Mouse (Mus musculus) left cerebral cortex, postnatal 14 days (tissue): Measurements from ENCODE around the gene Rpl23. TPM values are rescaled to one million over a fixed set of nuclear protein-coding genes. Genes with fewer than 3 reads are reported as not detected.

Experiments
- DNase-seq, 2 experiments: peaks; one replicate each; pipeline ENCODE4 v3.0.0; 2021 to 2022; ENCODE audit warnings: low spot score in 2 of 2, mixed read lengths in 1 of 2
- intact Hi-C: fragments of 180-260 bp; cut with DNase I; formaldehyde crosslinking; loops from one replicate; pipeline ENCODE4 v1.15.1; 2025
- long read RNA-seq, 2 experiments: library from polyadenylated mRNA; stranded (forward); transcript quantifications; one replicate each; pipeline ENCODE4 v2.0.0; 2021
- total RNA-seq, 2 experiments: library from RNA; stranded (reverse); gene quantifications; 2 replicates each; pipeline ENCODE4 v1.2.3; 2021

Rpl23 gene
- total RNA-seq: 100 to 1,000 TPM; 342 to 343 TPM
- long read RNA-seq, experiment 1, transcript Rpl23-201 (5 exons, 1,059 nt): major isoform, 100 of 114 reads
- long read RNA-seq, experiment 1, transcript Rpl23-203 (2 exons, 480 nt): minor isoform, 7 of 114 reads
- long read RNA-seq, experiment 1, partial matches to known transcripts: 7 of 114 reads
- long read RNA-seq, experiment 1, other reads (novel, unspliced or antisense): 0 of 114 reads
- long read RNA-seq, experiment 2, transcript Rpl23-201 (5 exons, 1,059 nt): major isoform, 57 of 66 reads
- long read RNA-seq, experiment 2, partial matches to known transcripts: 5 of 66 reads
- long read RNA-seq, experiment 2, other reads (novel, unspliced or antisense): 0 of 66 reads

- intact Hi-C loops: no loop called here
- DNase-seq: peak; percentile 99 to 100
These were observed at the start of gene Rpl23 for GRCm38 (mm10) chr11:97781832-97782563. Gene Rpl23 (minus strand): TSS chr11:97782437.

DNA sequence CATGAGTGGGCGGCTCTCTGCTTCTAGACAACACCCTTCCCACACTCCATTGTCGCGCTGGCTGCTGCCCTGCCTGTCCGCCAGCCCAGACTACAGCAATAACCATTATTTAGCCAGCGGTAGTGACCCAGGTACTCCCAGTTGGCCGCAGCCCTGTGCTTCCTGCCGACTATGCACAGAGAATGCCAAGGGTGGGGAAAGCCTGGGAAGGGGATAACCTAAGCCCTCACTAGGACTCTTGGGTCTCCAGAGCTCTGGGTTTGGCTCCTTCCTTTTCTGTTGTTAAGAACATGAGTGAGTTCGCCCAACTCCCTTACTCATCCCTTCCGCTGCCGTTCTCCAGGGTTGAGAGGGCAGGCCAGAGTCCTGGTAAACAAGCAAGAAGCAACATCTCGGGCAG is 49.8 kb upstream of the Rpl23 start:
- intact Hi-C loops: no loop called here

GRCm38 (mm10) chr11:97830501-97830900 is 48.3 kb upstream of the Rpl23 start:
- DNase-seq: no peak
- intact Hi-C loops: no loop called here

More for the DNA sequence above, 49.8 kb upstream of the Rpl23 start:
- DNase-seq: no peak

DNA sequence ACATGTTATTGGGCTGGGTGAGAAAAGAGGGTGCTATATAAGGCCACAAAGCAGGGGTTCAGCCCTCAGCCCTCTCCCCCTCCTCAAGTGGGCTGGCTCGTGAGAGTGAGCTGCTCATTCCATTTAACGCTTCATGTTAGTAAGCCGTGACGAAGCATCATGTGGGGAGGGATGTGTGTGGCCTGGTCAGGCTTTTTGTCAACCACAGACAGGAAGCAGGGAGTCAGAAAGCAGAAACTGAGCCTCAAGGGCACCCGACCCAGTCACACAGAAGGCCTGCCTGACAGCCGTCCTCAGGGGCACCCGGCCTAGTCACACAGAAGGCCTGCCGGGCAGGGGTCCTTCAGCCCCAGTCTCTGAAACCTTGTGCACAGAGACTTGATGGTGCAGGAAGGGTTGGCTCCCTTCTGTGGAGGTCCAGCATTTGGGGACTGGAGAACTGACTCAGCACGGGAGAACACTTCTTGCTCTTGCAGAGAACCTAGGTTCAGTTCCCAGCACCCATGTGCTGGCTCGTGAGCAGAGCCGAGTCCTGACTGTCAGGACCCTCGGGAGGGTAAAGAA is 47.8 kb upstream of the Rpl23 start:
- no peak for DNase-seq
- intact Hi-C loops: no loop called here

- DNase-seq: no peak
- intact Hi-C loops: no loop called here
These were observed 47.1 kb upstream of the Rpl23 start for GRCm38 (mm10) chr11:97829365-97829764.

DNA sequence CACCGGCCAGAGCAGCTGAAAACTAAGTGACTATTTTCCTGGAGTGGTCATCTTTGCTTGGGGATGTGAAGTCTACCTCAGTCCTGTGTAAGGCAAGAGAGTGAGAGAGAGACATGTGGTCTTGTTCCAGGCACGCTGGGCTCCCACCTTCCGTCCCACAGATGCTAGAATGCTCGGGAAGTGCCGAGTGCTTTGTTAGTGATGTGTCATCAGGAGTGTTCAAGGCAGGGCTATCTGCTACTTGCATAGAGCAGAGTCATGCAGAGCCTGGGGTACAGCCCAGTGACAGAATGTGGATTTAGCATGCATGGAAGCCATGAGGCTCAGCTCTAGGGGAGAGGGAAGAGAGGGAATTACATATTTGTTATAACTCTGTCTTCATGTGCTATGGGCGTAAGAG is 45.4 kb upstream of the Rpl23 start:
- intact Hi-C loops: no loop called here
- DNase-seq: no peak

DNA sequence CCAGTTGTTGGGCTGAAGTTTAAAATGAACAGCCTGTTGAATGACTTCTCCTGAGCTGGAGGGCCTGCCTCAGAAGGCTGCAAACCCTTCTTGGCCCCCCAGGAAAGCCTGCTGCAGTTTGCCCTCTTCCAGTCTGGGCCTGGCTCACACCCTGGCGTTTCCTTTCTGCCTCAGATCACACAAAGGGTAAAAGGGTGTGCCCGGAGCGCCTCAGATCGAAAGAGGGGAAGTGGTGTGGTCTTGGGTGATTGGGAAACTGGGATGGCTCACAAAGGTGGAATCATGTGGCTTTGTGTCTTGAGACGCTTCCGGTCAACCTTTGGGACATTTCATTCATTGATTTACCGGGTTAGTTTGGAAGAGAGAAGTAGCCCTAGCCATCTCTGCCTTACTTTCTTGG is 44.2 kb upstream of the Rpl23 start:
- intact Hi-C loops: no loop called here
- no peak for DNase-seq

DNA sequence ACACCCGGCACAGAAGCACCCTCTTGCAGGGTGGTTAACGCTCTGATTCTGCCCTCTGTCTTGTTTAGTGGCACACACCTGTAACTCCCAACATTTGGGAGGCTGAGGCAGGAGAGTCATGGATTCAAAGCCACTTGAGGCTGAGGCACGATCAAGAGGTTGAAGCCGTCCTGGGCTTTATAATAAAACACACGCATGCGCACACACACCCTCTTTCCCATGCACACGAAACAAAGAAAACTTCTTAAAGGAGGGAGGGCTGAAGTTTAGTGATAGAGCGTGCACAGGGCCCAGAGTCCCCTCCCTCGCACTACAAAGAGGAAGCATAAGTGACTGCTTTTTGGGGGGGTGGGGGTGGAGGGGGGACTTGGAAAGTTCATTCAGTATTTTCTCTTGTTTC is 43.7 kb upstream of the Rpl23 start:
- no peak for DNase-seq
- intact Hi-C loops: no loop called here

DNA sequence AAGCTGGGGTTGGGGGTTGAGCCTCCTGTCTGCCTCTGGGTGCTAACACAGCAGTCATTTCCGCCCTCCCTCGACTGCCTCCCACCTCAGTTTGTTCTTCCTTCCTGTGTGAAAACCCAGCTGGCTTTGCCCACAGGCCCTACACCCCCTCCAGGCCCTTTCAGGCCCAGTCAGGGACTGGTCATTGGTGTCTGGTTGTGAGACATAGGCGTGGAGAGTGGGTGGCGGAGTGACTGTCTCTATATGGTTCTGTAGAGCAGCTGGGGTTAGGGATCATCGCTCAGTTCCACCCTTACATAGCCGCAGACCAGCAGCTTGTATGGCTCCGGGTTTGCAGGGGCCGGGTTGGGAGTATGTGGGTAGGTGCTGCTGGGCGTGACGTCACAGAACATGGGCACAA is 43.1 kb upstream of the Rpl23 start:
- intact Hi-C loops: no loop called here

GRCm38 (mm10) chr11:97824895-97825294 is 42.7 kb upstream of the Rpl23 start:
- DNase-seq: no peak
- intact Hi-C loops: no loop called here

More for the DNA sequence above, 43.1 kb upstream of the Rpl23 start:
- DNase-seq: no peak

DNA sequence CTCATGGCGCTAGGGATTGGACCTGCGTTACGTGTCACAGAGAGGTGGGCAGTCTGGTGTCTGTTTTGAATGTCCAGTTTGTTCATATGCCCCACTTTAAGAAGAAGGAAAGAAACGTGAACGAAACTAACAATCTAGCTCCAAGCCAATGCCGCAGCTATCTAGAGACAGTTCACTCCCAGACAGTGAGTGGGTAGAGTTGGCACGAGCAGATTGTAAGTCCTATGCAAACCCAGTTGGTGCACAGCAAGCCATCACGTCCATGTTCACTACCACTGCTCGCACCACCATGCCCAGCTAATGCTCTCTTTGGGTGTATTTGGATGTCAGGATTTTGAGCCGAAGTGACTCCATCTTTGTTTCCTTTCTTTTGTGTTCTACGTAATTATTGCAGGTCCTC is 41.9 kb upstream of the Rpl23 start:
- intact Hi-C loops: no loop called here
- DNase-seq: no peak

DNA sequence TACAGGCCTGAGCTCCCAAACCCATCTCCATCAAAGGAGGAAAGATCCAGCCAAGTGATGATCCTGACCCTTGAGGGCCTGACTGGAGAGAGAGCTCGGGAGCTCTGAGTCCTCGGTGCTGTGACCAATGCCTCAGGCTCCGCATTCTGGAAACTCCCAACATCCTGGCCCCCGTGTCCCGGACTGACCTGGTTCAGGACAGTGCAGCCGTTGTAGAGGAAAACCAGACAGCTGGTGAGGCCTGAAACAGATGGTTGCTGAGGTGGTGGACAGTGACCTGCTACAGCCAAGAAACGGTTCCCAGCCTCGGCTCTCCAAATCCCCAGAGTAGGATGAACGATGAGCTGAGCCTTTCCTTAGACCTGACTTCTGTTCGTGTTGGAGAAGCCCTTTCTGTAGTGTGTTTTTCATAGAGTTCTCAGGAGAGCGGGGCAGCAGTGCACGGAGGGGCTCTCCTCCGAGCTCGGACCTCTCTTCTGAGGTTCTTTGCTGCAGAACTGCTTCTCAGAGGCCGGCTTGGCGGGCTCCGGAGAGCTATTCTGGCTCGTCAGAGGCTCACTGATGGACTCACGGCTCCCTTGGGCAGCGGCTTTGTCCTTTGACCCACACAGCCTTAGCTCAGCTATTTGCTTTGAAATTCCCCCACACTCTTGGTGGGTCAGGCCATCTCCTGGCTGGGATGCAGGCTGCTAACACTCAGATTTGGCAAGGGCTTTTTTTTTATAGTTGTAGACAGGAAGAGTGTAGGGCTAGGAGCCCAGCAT is 40.8 kb upstream of the Rpl23 start:
- no peak for DNase-seq

GRCm38 (mm10) chr11:97821401-97822064 is 39.3 kb upstream of the Rpl23 start:
- DNase-seq: no peak
- intact Hi-C loops: no loop called here

More for the DNA sequence above, 40.8 kb upstream of the Rpl23 start:
- intact Hi-C loops: no loop called here

DNA sequence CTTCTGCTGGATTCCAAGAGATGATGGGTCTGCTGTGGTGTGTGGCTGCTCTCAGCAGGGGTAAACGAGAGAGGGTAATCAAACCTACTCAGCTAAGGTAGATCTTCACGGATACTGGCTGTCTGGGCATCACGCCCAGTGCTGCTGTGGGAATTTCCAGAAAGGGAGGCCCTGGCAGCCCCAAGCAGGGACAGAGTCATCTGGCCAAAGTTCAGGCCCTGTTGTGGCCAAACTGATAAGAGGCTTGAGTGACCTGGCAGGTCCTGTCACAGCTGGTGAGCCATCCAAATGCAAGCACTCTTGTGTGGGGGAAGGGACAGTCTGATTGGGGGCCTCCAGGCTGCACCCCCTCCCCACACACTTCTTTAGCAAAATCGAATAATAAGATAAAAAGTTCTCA is 38.6 kb upstream of the Rpl23 start:
- intact Hi-C loops: no loop called here
- DNase-seq: no peak

- intact Hi-C loops: no loop called here
- no peak for DNase-seq
These were observed 37.7 kb upstream of the Rpl23 start for GRCm38 (mm10) chr11:97819923-97820322.

GRCm38 (mm10) chr11:97819102-97819501 is 36.9 kb upstream of the Rpl23 start:
- intact Hi-C loops: no loop called here
- no peak for DNase-seq

- DNase-seq: no peak
- intact Hi-C loops: no loop called here
These were observed 36.3 kb upstream of the Rpl23 start for GRCm38 (mm10) chr11:97818571-97818970.

DNA sequence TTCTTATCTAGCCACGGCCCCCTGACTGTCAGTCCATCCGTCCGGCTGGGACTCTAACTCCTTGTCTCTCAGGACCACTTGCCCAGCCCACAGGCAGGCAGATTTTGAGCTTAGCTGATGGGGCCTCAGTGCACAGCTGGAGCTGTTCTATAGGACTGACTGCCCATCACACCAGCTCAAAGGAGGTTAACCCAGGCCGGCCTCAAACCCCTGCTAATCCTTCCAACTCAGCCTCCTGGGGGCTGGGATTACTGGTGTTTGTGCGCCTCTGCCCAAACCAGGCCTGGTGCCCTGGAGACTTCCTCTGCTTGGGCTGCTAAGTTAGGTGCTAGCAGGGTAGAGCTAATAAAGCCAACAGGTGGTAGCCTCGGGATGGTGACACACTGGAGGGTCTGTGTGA is 35.8 kb upstream of the Rpl23 start:
- DNase-seq: no peak
- intact Hi-C loops: no loop called here

DNA sequence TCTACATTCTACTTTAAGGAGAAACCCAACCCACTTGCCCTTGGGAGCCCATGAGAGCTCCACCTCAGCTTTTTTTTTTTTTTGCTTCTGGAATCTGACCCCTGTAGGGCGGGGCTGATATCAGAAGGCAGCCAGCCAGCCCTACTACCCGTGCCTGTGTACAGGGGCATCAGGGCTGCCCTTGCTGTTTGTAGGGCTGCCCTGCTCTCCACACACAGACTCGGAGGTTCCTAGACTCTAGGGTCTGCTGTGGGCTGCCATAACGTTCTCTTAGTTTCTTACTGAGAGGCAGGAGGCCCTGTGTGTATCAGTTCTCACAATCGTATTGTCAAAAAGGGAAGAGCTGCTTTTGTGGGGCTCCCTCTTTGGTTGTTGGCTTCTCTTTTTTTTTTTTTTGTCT is 35.1 kb upstream of the Rpl23 start:
- no peak for DNase-seq
- intact Hi-C loops: no loop called here
